Mouse (Mus musculus): ENCODE measurements around the gene Cuedc1.

The Cuedc1 gene

GRCm38 (mm10) chr11:88241468-88242301, 143.8 kb downstream of the Cuedc1 start:
- DNase-seq = peak; percentile 37 to 61

Data from kidney, postnatal 36 days (tissue).